ENCODE assay signal across 22 mouse cellular contexts in genomic region chr13:57640968-57641367, GRCm38 (mm10).
"Had no signal": no experiment of that assay in that cellular context is flagged by ENCODE, and none has a peak within 500 bp of the region (broad histone marks: within the 10 kb centered on the region; RNA-seq: fewer than 3 reads in every experiment).

No protein-coding gene starts in this region.

- H3K4me3 ChIP-seq: gastrocnemius, adult 2 months; heart, embryonic 10.5 days; heart, embryonic 12.5 days; hindbrain, embryonic 13.5 days; hindbrain, embryonic 15.5 days; kidney, embryonic 15.5 days; limb, embryonic 13.5 days; limb, embryonic 15.5 days; liver, embryonic 13.5 days had no signal

- H3K9me3 ChIP-seq: heart, embryonic 10.5 days; heart, embryonic 12.5 days; hindbrain, embryonic 15.5 days; kidney, embryonic 15.5 days; limb, embryonic 13.5 days; limb, embryonic 15.5 days; liver, embryonic 13.5 days had no signal

- H3K4me1 ChIP-seq: kidney, embryonic 15.5 days; limb, embryonic 13.5 days; limb, embryonic 15.5 days had no signal

- H3K9ac ChIP-seq: heart, embryonic 12.5 days; hindbrain, embryonic 13.5 days; hindbrain, embryonic 15.5 days; kidney, embryonic 15.5 days; limb, embryonic 13.5 days; limb, embryonic 15.5 days; liver, embryonic 13.5 days had no signal

- DNase-seq: gastrocnemius, adult 2 months; gastrocnemius, postnatal 10 days; gastrocnemius, postnatal 25 days; kidney, adult 11 months; kidney, adult 2 months; kidney, adult 9 months; kidney, postnatal 14 days; kidney, postnatal 36 days; layer of hippocampus, adult 9-11 months; layer of hippocampus, postnatal 36 days; left cerebral cortex, postnatal 4 days; liver, embryonic 13.5 days had no signal

- H3K36me3 ChIP-seq: heart, embryonic 10.5 days; heart, embryonic 12.5 days; hindbrain, embryonic 13.5 days; hindbrain, embryonic 15.5 days; kidney, embryonic 15.5 days; limb, embryonic 13.5 days; limb, embryonic 15.5 days; liver, embryonic 13.5 days had no signal

- H3K27me3 ChIP-seq: heart, embryonic 12.5 days; hindbrain, embryonic 13.5 days; hindbrain, embryonic 15.5 days; kidney, embryonic 15.5 days; limb, embryonic 13.5 days; limb, embryonic 15.5 days had no signal

- ATAC-seq: hindbrain, postnatal 0 days; intestine, embryonic 16.5 days had no signal

- H3K4me2 ChIP-seq: heart, embryonic 12.5 days; hindbrain, embryonic 13.5 days; hindbrain, embryonic 15.5 days; kidney, embryonic 15.5 days; limb, embryonic 13.5 days; limb, embryonic 15.5 days; liver, embryonic 13.5 days had no signal

- H3K27ac ChIP-seq: gastrocnemius, adult 2 months; heart, embryonic 10.5 days; hindbrain, embryonic 13.5 days; hindbrain, embryonic 15.5 days; hindbrain, postnatal 0 days; kidney, embryonic 15.5 days; kidney, postnatal 0 days; limb, embryonic 13.5 days; limb, embryonic 15.5 days; liver, embryonic 13.5 days had no signal
